ENCODE assay signal across 14 mouse cellular contexts in genomic region chr13:41513456-41513855, GRCm38 (mm10).
"Had no signal": no experiment of that assay in that cellular context is flagged by ENCODE, and none has a peak within 500 bp of the region (broad histone marks: within the 10 kb centered on the region; RNA-seq: fewer than 3 reads in every experiment).

No protein-coding gene starts in this region.

- H3K4me3 ChIP-seq: limb, embryonic 15.5 days; lung, embryonic 15.5 days; midbrain, embryonic 10.5 days; neural tube, embryonic 12.5 days had no signal

- DNase-seq: kidney, adult 11 months; kidney, adult 9 months; kidney, postnatal 36 days; layer of hippocampus, adult 9-11 months; layer of hippocampus, postnatal 36 days; midbrain, embryonic 14.5 days; thymus, adult 18-20 months; thymus, postnatal 14 days had no signal

- H3K27ac ChIP-seq: kidney, postnatal 0 days; limb, embryonic 15.5 days; liver, embryonic 14.5 days; lung, embryonic 15.5 days; midbrain, embryonic 10.5 days; neural tube, embryonic 12.5 days had no signal
